Mouse (Mus musculus) cerebellum, adult 11 months (tissue): ENCODE measurements around the gene Ppfibp1.

ENCODE experiments used
- DNase-seq: peaks from one replicate; pipeline ENCODE4 v3.0.0; 2022

Gene Ppfibp1

DNA sequence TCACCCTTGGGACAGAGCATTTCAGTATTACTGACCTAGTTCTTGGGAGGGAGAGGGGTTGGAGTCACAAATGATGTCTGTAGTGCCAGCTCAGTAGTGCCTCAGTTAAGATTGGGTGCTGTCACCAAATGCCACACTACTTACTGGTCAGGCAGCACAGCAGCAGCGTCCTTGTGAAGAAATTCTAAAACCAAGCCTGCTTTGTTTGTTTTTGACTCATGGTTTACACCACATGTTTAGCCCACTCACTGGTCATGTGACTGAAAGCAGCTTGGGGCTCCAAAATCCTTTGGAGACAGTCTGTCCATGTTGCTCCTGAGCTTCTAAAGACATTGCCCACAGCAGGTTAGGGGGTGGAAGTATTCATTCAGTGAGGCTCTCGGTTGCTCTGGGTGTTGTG, 4.9 kb upstream of the Ppfibp1 start:
- DNase-seq, result no peak

DNA sequence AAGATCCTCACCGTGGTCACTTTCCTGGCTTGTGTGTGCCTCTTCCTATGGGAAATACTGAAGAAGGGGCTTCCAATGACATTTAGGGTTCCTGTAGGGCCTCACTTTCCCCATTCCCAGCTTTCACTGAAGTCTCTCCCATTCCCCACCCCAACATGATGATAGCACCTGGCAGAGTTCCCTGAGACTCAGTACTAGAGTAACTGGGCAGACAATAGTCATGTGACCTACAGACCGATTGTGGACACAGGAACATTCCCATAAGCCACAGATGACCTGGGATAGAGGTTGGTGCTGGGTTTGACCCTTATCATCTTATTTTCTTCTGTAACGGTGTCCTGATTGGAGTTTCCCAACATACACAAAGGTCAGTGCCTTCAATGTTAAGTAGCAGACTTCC, 4.1 kb upstream of the Ppfibp1 start:
- DNase-seq, result no peak

DNA sequence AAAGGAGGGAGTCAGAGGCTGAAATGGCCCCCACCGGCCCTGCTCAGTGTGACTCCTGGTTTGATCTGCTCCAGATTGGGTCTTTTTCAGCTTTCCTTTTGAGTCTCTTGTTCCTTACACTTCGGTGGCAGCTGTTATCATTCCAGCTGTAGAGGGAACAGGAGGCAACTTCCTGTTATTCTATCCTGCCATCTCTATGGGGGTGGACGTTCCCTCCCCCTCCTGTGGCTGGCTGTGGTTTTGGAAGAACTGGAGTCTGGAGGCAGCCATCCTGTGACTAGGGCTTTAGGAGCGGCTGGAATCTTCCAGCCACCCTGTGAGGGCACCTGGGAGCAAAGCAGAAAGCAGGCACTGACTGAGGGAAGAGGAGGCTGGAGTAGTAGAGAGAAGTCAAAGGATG, 3.4 kb upstream of the Ppfibp1 start:
- no peak for DNase-seq

DNA sequence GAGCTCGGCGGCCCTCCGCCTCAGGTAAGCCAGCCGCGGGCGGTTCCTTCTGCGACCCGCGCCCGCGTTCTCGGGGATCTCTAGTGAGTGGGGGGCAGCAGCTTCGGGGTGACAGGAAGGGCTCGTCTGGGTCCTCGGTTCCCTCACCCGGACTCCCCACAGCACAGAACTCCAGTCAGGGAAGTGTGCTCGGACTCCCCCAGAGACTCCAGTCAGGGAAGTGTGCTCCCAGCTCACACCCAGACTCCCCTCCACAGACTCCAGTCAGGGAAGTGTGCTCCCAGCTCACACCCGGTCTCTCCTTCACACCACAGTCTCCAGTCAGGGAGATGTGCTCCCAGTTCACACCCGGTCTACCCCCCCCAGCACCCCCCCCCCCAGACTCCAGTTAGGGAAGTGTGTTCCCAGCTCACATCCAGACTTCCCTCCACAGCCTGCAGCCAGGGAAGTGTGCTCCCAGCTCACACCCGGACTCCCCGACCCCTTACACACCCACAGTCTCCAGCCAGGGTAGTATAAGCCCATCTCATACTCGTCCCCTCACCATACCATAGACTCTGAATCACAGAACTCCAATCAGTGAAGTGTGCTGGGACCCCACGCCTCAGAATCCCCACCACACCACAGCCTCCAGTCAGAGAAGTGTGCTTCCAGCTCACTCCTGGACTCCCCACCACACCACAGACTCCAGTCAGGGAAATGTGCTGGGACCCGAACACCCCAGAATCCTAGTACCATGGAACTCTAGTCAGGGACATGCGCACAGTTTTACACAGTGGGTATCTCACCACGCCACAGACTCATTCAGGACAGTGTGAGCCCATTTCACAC, 588 bp downstream of the Ppfibp1 start:
- DNase-seq, result no peak

DNA sequence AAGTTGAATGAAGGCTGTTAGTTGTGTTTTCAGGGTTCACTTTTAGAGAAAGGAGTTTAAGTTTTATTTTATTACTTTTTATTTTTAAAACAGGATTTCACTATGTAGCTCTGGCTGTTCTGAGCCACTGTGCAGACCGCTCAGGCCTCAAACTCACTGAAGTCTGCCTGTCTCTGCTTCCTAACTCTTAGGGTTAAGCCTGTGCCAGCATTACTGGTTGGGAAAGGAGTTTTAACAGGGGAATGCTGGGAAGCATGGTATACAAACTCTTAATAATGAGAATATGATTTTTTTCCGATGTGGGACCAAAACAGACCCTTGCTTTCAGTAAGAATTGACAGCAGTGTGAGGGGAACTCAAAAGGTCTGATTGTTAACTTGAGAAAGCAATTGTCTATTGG, 1.9 kb downstream of the Ppfibp1 start:
- no peak for DNase-seq

DNA sequence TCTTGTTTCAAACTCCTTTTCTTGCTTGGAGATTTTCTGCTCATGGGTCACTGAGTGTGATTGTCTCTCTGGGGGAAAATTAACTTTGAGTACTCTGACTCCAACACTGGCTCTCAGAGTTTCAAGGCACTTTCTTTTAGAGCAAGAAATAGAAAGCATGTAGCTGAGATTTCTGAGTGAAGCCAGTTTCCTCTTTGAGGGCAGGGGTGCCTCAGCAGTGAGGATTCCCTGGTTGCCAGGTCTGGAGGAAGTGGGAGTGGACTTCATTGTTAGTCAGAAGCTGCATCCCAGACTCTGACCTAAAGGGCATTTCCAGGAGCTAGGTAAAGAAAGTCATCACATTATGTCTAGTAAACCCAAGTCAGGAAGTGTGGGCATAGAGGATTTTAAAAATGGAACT, 2.3 kb downstream of the Ppfibp1 start:
- no peak for DNase-seq

DNA sequence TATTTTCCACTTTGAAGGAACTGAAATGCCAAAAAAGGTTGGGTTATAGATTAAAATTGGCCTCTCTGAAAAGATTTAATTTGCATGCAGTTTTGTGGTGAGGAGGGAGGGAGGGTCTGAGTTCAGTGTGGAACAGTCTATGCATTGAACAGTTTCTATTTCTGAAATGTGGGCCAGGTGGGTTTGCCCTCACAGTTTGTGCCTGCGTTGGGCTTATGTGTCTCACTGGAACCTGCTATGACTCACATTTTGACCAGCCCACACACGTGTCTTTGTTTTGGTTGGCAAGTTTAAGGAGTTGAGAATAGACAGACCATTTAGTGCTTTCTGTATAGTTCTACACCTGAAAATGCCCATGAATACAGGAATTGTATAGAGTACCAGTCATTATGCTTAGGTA, 5.6 kb downstream of the Ppfibp1 start:
- DNase-seq, result no peak

DNA sequence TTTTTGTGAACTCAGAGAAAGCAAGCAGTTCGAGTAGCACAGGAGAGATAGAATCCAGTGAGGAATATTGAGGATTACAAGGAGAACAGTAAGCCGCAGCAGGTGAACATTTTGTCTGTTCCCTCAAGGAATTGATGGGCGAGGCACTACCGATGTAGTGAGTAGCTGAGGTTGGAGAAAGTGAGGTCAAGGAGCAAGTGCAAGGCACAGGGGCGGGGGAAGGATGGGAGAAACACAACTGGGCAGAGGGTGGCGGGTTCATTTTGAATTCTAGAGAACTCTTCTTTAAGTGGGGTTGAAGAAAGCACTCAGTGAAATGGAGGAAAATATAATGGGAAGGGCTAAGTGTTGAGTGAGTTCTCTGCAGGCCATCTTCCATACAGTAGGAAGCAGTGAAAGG, 10.4 kb downstream of the Ppfibp1 start:
- DNase-seq, result no peak

DNA sequence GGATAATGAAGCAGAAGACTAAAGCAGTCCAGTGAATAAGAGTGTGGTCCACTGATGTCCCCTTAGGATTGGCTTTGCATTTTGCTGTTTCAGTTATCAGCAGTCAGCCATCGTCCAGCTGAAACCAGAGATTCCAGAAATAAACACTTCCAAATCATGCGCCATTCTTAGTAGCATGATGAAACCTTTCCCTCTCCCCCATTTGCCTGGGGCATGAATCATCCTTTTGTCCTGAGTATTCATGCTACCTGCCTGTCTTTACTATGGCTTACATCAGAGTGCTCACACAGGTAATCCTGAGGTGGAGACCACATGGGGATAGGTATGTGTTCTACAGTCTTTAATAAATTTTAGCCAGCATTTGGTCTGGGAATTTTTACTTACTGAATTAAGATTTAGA, 11.4 kb downstream of the Ppfibp1 start:
- DNase-seq, result no peak

DNA sequence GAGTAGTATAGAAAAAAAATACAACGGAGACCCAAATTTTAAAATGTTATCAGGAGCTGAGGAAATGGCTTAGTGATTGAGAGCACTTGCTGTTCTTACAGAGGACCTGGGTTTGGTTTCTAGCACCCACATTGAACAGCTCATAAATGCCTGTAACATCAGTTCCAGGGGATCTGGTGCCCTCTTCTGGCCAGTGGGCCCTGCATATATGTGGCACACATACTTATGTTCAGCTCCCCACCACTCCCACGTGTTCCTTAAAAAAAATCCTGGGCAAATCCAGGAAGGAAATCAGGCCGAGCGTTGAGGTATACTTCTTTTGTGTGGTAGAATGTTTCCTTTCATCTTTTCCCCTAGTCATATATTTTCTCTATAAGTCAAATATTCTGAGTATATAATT, 13.6 kb downstream of the Ppfibp1 start:
- DNase-seq, result no peak

DNA sequence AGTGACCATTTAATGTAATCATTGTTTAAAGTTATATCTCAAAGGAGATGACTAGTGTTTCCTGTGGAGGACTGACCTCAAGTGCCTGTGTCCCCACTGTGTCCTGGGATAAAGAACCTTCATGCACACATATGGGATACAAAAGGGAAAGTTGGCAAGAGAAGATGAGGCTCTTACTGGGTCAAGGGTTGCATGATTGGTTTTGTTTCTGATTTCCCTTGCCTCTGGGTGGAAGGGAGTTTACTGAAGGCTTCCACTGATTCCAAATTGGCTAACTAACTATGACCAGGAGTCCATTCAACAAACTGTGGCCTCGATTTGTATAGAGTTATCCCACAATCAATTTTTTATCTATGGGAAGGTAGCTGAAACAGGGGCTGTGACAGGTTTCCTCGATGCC, 15.3 kb downstream of the Ppfibp1 start:
- no peak for DNase-seq

DNA sequence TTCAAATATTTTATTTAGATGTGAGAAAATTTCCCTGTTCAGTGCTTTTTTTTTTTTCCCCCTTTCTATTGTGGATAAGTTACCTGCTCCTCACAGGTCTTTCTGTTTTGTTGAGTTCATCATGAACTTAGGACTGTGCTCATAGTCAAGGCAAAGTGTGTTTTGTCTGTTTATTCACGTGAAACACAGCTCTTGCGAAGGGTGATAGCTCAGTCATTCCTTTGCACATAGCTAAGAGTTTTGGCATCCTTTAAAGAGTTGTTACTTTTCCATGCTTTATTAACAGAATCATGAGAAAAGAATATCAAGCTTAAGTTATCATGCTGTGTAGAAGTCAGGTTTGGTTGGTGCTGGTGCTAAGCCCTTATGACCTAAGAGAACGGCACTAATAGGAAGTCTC, 16.4 kb downstream of the Ppfibp1 start:
- no peak for DNase-seq

DNA sequence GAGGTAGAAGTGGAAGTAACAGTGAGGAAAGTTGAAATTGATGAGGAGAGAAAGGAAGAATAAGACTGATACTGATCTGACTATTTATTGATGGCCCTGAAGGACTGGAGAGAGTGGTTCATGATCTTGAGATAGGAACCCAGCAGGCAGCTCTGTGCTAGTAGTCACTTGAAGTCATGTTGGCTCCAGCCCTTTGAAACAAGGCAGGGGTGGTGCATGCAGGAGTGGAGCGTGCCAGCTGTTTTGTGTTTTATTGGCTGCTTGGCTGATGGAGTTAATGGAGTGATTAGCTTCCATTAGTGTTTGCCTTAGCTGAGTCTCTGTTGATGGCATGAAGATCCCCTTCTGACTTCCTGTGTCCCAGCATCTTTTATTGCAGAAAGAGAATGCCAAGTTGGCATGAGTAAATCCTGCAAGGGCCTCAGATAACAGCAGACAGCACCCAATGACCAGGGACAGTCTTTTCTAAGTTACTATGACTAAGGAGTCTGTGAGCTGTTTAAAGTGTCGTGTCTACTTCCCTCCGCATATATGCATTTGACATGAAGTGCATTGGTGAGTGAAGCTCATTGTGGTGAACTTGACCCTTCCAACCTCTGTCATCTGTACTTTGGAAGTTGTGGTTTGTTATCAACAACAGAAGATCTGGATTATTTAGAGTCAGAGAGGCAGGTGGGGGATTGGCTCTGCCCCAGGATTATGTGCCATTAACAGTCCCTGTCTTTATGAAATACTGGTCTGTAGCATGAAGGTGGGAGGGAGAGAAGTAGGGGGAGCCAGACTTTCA, 17.9 kb downstream of the Ppfibp1 start:
- no peak for DNase-seq

DNA sequence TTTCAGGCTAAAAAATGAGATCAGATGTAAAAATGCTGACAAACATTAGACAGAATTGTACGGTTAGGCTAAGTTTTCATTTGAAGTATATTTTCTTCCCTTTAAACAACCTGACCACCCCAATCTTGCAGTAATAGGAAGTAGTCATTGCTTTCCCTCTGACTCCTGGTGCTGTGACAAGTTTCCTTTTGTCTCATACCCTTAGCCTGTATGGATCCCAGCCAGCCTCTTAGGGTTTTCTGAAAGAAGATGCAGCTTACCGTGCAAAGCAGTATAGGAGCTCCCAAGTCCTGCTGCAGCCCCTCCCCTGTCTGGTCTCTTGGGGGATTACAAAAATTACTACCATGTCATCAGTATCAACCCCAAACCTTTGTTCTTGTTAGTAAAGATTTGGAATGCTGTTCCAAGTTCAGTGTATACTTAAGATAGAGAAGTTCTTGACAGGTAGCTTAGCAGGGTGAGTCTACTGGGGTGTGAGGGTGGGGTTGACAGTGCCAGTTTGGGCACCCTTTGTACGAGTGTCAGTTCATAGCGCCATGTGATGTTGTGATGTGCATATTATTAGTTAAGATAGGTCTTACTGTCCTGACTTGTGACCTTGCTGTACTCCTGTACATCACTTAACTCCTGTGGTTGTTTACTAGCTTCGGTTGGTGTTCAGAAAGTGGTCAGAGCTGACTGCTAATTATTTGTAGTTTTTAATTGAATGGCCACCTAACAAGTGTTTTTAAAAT, 18.9 kb downstream of the Ppfibp1 start:
- no peak for DNase-seq

DNA sequence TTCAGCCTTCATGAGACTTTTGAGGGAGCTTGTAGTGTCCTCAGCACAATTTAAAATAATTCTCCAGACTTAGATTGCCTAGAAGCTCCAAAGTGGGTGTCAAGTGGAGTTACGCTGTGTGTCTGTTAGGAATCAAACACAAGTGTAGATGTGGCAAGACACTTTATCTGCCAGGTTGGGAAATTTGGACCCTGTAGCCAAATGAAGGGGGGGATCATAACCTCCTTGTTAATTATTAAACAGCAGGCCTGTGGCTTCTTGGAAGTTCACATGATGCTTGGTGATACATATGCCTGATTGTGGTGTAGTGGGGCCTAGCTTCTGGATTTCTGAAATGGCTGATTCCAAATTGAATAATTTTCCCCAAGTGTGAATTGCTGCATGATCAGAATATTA, 19.5 kb downstream of the Ppfibp1 start:
- no peak for DNase-seq

DNA sequence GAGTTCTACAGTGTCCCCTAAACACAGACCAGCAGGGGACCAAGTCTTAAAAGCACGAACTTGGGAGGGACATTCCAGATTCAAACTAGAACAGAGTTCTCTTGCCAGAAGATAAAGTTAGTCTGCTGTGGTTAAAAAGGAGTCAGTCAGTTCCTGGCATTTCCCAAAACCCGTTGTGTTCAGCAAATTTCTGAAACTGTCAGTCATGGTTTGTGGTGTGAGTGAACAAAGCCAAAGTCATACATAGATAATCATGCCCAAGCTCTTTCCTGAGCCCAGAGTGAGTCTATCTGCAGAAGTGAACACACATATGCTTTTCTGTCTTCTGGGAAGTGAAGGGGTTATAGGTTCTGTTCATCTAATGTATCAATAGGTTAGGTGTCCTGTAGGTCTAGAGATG, 20.5 kb downstream of the Ppfibp1 start:
- DNase-seq, result no peak

DNA sequence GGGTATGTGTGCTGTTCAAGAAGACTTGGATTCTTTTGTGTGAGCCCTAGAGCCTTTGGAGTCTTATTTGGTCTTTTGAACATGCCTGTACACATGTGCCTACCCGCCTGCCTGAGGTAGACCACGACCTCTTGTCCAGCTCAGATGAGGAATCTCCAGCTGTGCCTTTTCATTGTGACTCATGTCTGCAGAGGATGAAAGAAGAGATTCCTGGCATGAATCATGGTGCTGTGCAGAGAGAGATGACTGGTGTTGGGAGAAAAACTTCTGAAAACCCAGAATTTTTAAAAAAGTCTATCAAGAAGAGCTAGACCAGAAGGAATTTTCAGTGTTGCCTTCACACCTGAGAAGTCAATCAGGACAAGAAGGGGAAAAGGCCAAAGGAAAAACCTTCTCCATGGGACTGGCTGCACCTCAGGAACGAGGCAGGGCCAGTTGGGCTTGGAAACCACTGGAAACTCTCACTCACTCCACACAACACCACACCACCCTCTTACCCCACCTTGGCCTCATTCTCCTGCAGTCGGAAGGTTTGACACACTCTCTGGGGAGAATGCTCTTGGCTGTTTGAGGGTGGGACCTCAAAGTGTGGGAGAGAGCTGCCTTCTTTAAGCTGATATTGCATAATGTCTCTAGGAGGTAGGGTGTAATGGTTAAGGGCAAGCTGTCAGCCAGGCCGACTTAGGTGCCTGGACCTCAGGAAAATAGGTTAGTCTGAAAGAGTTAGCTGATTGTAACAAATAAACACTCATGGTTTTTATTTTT, 21.6 kb downstream of the Ppfibp1 start:
- no peak for DNase-seq

DNA sequence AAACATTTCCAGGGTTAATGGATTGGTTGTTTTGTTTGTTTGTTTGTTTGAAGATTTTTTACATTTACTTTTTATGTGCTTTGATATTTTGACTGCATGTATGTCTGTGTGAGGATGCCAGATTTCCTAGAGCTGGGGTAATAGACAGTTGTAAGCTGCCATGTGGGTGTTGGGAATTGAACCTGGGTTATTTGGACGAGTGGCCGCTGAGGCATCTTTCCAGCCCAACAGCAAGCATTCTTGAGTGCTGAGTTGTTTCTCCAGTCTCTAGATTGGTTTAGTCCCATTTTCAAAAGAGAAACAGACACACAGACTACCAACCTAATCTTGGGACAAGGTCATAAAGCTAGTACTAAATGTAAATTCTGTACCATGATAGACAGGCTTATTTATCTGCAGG, 22.5 kb downstream of the Ppfibp1 start:
- no peak for DNase-seq

DNA sequence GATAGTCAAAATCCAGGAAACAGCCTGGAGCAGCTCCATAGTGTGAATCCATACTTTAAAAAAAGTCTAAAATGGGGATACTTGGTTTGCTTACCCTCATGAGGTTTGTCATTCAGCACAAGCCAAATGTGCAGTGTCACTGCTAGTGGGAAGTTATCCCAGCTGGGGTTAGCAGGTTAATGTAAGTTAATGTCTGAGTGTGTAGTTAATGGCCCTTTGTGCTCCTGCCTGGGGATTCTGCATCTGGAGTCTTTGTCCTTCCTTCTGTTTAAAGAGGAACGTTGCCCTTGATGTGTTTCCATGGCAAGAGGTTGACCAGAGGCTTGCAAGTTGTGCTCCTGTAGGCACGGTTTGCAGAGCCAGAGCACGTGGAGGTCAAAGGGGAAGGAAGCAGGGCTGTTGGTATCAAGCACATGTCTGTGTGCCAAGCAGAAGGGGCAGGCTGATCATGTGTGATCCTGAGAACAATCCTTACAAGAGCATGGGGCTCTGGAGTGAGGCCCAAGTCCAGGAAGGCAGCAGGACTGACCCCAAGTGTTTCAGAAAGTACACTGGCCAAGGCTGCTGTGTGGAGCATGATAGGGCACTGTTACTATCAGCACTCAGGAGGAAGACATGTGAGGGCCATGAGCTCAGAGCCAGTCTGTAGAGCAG, 24.7 kb downstream of the Ppfibp1 start:
- no peak for DNase-seq

DNA sequence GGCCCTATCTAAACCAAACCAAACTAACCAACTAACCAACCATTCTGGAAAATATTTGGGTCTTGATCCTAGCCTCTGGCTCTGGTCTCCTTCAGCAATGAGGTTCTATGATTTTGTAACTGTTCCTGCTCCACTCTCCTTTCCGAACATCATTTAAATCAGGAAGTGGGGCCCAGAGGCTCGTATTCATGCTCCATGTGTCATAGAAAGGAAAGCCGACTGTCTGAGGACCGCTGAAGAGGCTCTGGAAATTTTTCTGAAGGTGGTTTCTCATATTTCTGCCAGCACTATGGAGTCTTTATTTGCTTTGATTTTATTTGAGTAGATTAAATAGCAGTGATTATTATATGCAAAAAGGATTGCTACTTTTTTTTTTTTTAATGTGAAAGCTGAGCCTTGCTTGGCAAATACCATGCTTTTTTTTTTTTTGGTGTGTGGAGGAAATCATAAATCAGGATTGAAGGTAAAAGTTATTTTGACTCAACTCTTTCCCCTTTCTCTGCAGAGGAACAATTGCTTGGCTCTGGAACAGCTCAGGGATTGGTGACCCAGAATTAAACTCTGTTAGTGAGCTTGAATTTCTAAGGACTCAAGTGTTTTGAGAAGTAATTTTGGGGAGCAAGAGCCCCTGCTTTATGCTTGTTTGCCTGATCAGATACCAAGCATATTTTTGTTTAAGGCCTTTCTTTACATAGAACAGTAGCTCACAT, 25.4 kb downstream of the Ppfibp1 start:
- DNase-seq, result no peak

DNA sequence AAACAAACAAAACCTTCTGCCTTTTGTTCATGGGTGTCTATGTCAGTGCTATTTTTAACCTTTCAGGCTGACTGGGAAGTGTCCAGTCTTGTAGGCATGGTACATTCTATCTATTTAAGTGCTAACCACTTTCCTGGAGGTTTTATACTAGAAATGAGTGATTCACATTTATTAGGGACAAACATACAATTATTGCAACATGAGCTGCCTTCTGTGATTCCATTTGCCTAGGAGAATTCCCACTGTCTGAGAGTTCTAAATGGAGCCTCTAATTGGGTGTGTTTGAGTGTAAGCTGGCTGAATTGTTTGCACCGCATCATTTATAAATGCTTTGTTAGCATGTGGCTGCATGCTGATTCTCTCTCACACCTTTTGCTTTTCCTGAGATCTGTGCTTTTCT, 27.5 kb downstream of the Ppfibp1 start:
- no peak for DNase-seq

DNA sequence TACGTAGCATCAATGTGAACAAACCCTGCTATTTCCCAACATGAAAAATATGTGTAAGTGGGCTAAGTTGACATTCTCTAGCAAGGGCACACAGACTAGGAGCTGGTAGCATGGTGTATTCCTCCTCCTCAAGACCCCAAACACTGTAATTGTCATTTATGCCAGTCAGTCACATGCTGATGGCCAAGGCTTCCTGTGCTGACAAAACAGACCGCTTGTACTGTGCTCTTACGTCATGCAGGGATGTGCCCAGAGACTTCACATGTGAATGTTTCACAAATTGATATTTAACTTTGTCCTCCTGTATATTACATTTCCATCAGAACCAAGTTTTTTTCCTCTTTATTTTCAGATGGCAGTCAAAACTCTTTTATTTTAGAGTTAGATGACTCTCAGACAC, 29.1 kb downstream of the Ppfibp1 start:
- DNase-seq, result no peak
